Mouse (Mus musculus): ENCODE measurements around the gene Cxcl13.

Gene Cxcl13

DNA sequence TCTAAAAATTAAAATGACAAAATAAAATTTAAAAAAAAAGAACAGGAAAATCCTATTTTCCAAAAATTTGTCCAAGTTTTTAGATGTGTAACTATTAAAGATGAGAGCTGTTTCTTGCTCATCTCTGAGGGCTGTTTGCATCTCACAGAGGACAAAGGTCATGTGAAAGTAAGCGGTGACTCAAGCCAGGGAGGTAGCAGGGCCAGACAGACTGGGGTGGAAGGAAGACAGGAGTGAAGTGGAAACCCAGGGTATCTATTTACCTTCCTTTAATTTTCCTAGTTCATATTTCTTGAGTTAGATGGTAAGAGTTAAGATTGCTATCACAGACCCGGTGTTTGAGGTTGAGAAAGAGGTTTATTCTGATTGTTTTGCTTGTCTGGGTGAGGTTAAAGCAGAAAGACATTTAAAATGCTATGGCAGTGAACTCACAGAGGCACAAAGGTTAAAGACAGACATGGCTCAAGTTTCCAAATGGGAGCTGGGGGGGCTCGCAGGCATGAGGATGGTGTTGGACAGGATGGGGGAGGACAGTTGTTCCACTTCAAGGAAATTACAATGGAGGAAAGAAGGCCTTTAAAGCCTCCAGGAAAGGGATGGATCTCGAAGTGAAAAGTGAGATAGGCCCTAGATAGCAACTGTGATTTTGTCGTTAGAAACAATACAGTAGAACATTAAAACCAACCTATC lies 27.2 kb downstream of the Cxcl13 start:
- no peak for DNase-seq (ENCODE audit: low read depth)

DNA sequence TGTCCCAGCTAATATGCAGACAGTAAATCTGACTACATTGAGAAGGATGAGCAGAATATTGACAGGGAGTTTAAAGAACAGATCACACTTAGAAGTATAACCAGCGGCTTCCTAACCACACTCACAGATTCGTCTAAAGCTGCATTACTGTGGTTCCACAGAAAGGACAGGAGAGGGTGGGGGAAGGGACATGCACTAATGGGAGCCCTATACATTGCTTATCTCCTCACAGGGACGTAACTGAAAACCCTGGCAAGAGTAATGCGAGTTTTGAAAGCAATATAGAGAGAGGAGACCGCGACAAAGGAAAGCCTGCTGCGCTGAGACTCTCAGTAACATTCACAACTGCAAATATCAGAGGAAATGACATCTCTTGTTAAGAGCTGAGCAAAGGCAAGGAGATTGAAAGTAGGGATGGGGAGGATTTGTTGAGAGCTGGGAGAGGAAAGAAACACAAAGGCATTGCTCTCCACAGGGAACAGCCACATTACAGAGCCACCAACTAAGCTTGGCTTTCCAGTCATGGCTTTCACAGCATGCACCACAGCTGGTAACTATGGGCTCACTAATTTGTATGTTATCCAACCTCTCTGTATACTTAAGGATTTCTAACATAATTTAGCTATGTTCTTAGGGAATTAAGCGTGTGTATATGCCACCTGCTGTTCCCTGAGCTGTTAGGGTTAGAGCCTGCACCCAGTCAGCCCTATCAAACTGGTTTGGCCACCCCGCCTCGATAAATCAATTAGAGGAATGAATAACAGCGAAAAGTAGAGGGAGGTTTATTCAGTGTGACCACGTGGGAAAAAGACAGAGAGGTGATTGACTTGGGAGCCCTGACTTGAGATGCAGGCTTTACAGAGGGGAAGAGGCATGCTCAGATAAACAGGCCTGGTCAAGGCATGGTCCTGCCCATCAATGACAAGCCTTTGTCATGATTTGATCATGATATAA lies 34.9 kb downstream of the Cxcl13 start:
- no peak for DNase-seq (ENCODE audit: low read depth)

- DNase-seq (ENCODE audit: low read depth) = no peak
Observed at GRCm38 (mm10) chr5:95997276-95997675, 40.5 kb downstream of the Cxcl13 start.

GRCm38 (mm10) chr5:96003348-96003747 lies 46.6 kb downstream of the Cxcl13 start:
- DNase-seq (ENCODE audit: low read depth) = peak; percentile 16

- no peak for DNase-seq (ENCODE audit: low read depth)
Observed at GRCm38 (mm10) chr5:96008274-96008842, 51.6 kb downstream of the Cxcl13 start.

DNA sequence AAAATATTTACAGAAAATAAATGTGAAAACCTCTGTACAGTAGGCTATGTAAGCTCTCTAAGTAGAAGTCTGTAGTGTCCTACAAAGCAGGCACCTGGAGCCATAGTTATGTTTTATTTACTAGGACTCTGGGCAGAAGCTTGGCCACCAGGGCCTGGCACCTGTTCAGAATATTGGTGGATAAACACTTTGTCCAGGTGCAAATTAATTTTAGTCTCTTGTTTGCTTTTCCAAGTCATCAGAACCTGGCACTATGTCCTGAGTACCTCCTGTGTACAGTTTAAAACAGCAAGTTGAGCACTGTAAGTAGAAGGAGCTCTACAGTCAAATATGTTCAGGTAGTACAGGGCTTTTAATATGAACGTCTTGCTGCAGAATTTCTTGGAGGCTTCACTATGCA lies 52.3 kb downstream of the Cxcl13 start:
- DNase-seq (ENCODE audit: low read depth) = no peak
